Mouse (Mus musculus) kidney, postnatal 36 days (tissue): ENCODE measurements around the gene Mroh2a.

Source experiments
- DNase-seq, 2 experiments: peaks; one replicate each; pipeline ENCODE4 v3.0.0; 2021 to 2022; ENCODE audit warnings: mixed read lengths in 2 of 2

The Mroh2a gene

GRCm38 (mm10) chr1:88237311-88237710, 10.5 kb downstream of the Mroh2a start:
- DNase-seq: no peak

- DNase-seq: no peak
Observed at GRCm38 (mm10) chr1:88238771-88239170, 12.0 kb downstream of the Mroh2a start.

- DNase-seq: no peak
Observed at GRCm38 (mm10) chr1:88240072-88240471, 13.3 kb downstream of the Mroh2a start.

GRCm38 (mm10) chr1:88240579-88240978, 13.8 kb downstream of the Mroh2a start:
- no peak for DNase-seq

- no peak for DNase-seq
Observed at GRCm38 (mm10) chr1:88243861-88244260, 17.1 kb downstream of the Mroh2a start.

GRCm38 (mm10) chr1:88245881-88246280, 19.1 kb downstream of the Mroh2a start:
- DNase-seq: no peak

- DNase-seq: no peak
Observed at GRCm38 (mm10) chr1:88246386-88246785, 19.6 kb downstream of the Mroh2a start.

- no peak for DNase-seq
Observed at GRCm38 (mm10) chr1:88247660-88248059, 20.9 kb downstream of the Mroh2a start.

GRCm38 (mm10) chr1:88248658-88249057, 21.9 kb downstream of the Mroh2a start:
- DNase-seq: no peak

GRCm38 (mm10) chr1:88249596-88249995, 22.8 kb downstream of the Mroh2a start:
- no peak for DNase-seq

GRCm38 (mm10) chr1:88250023-88250422, 23.2 kb downstream of the Mroh2a start:
- DNase-seq: no peak

GRCm38 (mm10) chr1:88253106-88253505, 26.3 kb downstream of the Mroh2a start:
- no peak for DNase-seq

GRCm38 (mm10) chr1:88253540-88253939, 26.8 kb downstream of the Mroh2a start:
- DNase-seq: no peak

- no peak for DNase-seq
Observed at GRCm38 (mm10) chr1:88254793-88255465, 28.1 kb downstream of the Mroh2a start.

- DNase-seq: no peak
Observed at GRCm38 (mm10) chr1:88255466-88255857, 28.7 kb downstream of the Mroh2a start.

GRCm38 (mm10) chr1:88255989-88256754, 29.4 kb downstream of the Mroh2a start:
- DNase-seq: no peak

- DNase-seq: no peak
Observed at GRCm38 (mm10) chr1:88256886-88257663, 30.3 kb downstream of the Mroh2a start.

GRCm38 (mm10) chr1:88257681-88258080, 30.9 kb downstream of the Mroh2a start:
- no peak for DNase-seq

- no peak for DNase-seq
Observed at GRCm38 (mm10) chr1:88258361-88258760, 31.6 kb downstream of the Mroh2a start.

GRCm38 (mm10) chr1:88258881-88259642, 32.3 kb downstream of the Mroh2a start:
- DNase-seq: peak in 1 of 2 experiments; percentile 47

GRCm38 (mm10) chr1:88259643-88260024, 32.8 kb downstream of the Mroh2a start:
- no peak for DNase-seq

- peak; percentile 74 to 79 for DNase-seq
Observed at GRCm38 (mm10) chr1:88260114-88260513, 33.3 kb downstream of the Mroh2a start.
